Mouse (Mus musculus): ENCODE measurements at regions not wholly inside any gene's neighbourhood (a gene's known extent, or its start where the extent isn't known, plus 50 kb on each side); places are given as distances from the start of the nearest gene placed in this dataset.

DNA sequence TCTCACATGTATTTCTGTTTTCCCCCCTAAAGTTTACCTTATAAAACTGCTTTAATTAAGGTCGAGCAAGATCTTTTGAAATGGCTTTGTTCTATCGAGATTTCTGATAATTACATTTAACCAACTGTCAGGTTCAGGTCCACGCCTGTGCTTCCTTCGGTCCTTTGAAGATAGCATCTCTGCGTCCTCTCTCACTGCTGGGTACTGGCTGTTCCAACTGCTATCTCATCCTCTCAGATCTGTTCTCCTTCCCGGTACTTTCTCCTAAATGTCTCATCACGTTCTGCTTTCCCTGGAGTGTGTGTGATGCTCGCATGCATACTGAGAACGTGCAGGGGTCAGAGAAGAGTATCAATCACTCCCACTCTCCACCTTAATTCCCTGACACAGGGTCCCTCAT lies 125.8 kb upstream of the A230072I06Rik start:
- no peak for TF ChIP-seq POLR2A (IDR thresholded peaks at IDR 0.05; ENCODE audit: low read depth, low read length)
- TF ChIP-seq CTCF (conservative IDR thresholded peaks at IDR 0.05 in 1 of 2, IDR thresholded peaks at IDR 0.05 in 1 of 2; ENCODE audit: low read depth in 2 of 2, low read length in 2 of 2), result no peak
- no peak for TF ChIP-seq EP300 (IDR thresholded peaks at IDR 0.05; ENCODE audit: low read length)
- no peak for TF ChIP-seq E2F4 (IDR thresholded peaks at IDR 0.05; ENCODE audit: insufficient replicate concordance, low read depth, low read length)
- no peak for TF ChIP-seq GABPA (IDR thresholded peaks at IDR 0.05; ENCODE audit: insufficient replicate concordance, low read depth, low read length)
- no peak for TF ChIP-seq JUND (conservative IDR thresholded peaks at IDR 0.05; ENCODE audit: low read depth, low read length)
- no peak for TF ChIP-seq ZC3H11A (IDR thresholded peaks at IDR 0.05; ENCODE audit: low read depth, low read length)
- no peak for TF ChIP-seq NRF1 (IDR thresholded peaks at IDR 0.05; ENCODE audit: low read depth, low read length)
- TF ChIP-seq MYC (IDR thresholded peaks at IDR 0.05; ENCODE audit: low read depth, low read length), result no peak
